Mouse (Mus musculus) left cerebral cortex, adult 18-20 months (tissue): Measurements from ENCODE around the gene Zyg11a. TPM values are rescaled to one million over a fixed set of nuclear protein-coding genes. Genes with fewer than 3 reads are reported as not detected.
"Not testable (repeated sequence)": the region's sequence is repeated elsewhere in the genome, so short reads cannot be mapped to it uniquely, and the experiment has no call there.

ENCODE experiments used
- DNase-seq, 2 experiments: peaks; one replicate each; pipeline ENCODE4 v3.0.0; 2021 to 2022; ENCODE audit warnings: low spot score in 2 of 2, mixed read lengths in 1 of 2
- long read RNA-seq, 2 experiments: library from polyadenylated mRNA; stranded (forward); transcript quantifications; one replicate each; pipeline ENCODE4 v2.0.0; 2021
- total RNA-seq, 2 experiments: library from RNA; stranded (reverse); gene quantifications; 2 replicates each; pipeline ENCODE4 v1.2.3; 2021

The Zyg11a gene
- total RNA-seq = not detected
- long read RNA-seq, experiment 1 = 0 reads
- long read RNA-seq, experiment 2 = 0 reads

DNA sequence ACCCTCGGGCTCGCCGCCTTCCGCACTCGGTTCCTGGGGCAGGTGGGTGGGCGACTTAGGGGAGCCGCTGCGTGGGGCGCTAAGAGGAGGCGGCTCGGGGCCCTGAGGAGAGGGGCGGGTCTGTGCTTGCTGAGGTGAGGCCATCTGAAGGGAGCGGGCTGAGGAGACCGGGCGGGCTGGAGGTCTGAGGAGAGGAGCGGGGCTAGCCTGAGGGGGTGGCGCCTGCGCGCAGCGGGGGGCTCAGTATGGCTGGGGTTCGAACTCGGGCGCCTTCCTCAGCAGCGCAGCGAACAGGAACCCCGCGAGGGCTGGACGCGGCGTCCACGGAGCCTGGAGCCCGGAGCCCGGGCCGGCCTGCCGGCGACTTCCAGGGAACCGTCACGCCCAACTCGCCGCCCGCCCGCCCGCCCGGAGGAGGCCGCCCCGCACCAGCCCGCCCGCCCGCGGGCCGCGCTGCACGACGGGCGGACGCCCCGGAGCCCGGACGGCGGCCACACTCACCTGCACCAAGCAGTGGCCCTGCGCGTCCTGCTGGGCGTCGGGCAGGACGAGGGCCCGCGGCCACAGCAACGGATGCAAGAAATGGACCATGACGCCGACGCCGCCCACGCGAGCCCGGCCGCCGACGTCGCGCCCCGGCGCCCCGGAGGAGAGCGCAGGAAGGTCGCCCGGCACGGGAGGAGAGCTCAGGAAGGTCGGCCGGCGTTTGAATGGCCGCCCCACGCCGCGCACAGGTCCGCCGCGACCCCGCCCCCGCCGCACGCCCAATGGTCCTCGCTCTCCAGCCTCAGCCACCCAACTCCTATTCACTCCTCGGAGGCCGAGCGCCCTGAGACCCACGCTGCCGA lies at the start of gene Zyg11a:
TSS of gene Zyg11a (minus strand) at position 717 of the 848 bp plus-strand sequence.
- no peak for DNase-seq

DNA sequence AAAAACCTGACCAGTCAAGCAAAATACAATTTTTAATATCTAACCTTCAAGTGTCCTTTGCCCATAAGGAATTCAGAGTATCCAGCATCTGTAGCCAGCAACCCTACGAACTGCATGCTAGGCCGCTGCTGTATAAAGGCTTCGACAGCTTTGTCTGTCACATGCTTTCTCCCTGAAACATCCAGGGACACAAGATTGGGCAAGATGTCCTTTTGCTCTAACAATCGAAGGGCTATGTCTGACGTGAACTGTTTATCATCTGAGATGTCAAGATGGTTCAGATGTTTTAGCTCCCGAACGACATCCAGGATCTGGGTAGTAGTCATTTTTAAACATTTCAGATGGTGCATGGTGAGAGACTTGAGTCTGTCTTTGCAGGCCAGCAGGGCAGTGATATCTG lies 47.9 kb upstream of the Zyg11a start:
- no peak for DNase-seq

DNA sequence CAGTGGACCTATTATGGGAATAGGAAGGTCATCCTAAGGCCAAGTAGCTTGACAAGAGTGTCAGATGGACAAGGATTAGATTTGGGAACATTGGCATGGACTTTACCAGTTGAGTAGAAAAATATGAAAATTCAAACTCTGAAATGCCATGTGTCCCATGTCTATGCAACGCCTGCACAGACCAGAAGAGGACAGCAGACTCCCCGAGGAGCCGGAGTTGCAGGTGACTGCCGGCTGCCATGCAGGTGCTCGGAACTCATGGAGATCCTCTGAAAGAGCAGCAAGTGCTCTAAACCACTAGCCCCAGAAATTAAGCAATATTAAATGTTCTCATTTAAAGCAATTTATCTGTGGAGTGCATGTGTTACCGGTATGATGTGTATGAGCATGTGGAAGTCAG lies 35.5 kb upstream of the Zyg11a start:
- no peak for DNase-seq

DNA sequence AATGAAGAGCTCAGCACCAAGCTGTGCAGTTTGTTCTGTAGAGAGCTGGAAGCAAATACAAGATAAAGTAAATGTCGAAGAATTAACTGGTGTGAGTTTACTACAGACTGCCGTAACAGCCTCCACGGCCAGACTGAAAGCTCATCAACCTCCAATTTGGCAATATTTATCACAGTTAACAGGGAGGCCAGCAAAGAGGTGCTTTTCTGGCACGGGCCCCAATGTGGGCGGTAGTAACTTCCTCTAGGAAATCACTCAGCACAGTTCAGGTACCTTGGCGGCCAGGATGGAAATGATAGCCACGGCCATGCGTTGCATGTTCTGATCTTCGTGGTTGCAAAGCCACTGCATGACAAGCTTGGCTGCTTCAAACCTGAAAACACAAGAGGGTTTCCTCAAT lies 32.7 kb upstream of the Zyg11a start:
- no peak for DNase-seq

DNA sequence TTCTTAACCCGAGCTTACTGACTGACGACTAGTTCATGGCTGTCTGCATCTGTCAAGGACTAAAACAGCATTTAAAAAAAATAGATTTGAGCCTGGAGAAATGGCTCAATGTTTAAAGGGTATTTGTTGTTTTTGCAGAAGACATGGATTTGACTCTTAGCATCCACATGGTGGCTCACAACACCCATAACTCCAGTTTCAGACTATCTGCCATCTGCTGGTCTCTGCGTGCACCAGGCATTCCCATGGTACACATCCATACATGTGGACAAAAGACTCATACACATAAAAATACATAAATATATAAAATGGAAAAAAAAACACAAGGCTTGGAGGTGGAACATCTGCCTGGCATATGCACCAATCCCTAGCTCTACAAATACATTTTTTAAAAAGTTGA lies 31.5 kb upstream of the Zyg11a start:
- DNase-seq = no peak

DNA sequence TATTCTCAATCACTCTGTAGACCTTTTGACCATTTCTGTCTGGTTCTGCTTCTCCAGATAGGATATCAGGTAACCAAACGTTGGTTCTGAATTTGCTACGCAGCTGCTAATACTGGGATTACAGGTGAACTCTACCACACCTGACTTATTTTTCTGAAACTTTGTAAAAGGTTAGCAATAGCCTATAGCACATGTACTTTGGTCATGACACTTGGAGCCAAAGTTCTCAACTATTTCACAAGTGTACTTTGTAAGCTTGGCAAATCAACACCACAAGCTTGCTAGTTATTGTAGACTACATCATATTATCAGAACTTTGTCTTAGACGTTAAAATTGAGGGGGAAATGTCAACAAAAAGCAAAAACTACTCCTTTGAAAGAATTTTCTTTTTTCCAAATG lies 15.8 kb upstream of the Zyg11a start:
- no peak for DNase-seq

DNA sequence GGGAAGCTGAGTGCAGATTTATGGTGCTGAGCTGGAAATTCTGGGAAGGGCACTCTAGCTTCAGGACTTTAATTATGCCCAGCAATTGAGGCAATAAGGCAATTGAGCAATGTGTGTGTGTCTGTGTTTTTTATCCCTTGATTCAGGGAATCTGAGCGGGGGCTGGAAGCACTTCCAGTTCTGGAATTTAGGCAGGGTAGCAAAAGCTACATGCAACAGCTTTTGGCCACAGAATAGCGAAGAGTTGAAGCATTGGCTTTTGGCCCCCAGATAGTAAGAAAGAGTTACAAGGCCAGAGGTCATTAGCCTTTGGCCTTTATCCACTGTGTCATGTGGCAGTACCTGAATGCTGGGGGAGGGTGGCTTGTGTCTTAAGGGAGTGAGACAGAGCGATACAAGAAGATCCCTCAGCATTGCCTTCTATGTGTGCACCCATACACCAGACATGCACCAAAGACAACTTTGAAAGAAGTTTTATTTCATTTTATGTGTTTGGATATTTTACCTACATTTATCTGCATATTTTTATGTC lies 7.6 kb upstream of the Zyg11a start:
- no peak for DNase-seq

DNA sequence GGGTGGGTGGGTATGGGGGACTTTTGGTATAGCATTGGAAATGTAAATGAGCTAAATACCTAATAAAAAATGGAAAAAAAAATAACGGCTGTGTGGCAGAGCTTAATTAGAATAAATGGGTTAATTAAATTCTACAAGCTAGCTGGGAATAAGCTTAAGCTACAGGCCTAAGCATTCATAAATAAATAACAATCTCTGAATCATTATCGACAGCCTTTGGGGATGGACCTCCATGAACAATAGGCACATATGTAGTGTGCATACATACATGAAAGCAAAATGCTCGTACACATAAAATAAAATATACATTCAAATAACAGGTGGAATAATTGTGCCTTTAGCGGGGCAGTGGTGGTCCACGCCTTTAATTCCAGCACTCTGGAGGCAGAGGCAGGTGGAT lies 4.7 kb upstream of the Zyg11a start:
- no peak for DNase-seq

DNA sequence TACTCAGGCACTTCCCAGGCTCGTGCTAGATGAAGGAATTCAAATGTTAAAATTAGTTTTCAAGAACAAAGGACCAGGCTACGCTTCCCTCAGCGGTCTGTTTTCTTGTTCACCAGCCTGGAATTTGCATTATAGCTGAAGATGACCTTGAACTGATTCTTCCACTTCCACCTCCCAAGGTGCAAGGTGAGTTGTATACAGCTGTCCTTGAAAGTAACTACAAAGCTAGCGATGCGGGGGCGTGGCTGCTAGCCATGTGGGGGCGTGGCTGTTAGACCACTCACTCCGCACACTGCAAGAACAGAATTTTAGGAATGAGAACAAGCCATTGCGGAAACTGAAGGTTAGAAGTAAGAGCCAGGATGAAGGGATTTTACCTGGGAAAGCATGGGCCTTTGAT lies 1.2 kb upstream of the Zyg11a start:
- no peak for DNase-seq

DNA sequence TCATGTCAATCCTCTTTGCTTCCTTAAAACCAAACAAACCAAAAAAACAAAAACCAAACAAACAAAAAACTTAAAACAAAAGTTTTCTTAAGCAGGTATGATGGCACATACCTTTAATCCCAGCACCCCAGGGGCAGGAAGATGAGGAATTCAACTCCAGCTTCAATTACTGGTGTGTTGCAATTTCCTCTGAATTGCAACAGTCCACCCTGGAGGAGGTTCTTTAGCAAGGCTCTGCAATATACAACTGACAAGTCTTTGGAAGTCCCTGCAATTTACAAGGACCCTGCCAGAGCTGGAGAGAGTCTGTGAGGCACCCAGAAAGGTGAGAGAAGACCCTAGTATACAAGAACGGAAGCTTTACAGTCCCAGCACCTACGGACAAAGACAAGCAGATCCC lies 4.8 kb downstream of the Zyg11a start:
- no peak for DNase-seq

DNA sequence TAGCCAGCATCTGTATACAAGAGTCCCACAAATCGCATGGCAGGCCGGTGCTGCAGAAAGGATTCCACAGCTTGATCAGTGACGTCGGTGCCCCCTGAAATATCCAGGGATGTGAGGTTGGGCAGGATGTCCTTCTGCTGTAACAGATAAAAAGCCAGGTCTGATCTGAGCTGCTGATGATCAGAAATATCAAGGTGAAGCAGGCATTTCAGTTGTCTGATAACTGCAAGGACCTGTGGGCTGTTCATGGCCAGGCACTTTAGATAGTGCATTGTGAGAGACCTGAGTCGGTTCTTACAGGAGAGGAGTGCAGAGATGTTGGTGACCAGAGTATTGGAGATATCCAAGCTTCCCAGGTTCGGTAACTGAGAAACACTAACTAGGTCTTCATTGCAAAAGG lies 13.2 kb downstream of the Zyg11a start:
- no peak for DNase-seq

DNA sequence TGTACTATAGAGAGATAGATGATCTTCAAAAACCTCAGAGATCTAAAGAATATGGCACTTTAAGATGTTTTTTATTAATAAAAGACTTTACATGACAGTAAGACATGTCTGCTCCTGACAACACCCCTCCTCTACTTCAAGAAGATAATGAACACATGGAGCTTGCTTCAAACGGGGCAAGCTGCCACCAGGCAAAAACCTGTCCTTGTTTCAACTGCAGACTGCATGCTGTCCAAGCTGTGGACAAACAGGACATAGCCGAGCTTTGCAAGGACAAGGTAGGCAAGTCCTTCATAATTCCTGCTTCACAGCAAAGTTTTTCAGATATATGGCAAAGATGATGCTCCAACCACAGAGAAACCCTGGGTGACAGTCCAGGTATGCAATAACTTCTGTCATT lies 18.6 kb downstream of the Zyg11a start:
- DNase-seq = no peak

DNA sequence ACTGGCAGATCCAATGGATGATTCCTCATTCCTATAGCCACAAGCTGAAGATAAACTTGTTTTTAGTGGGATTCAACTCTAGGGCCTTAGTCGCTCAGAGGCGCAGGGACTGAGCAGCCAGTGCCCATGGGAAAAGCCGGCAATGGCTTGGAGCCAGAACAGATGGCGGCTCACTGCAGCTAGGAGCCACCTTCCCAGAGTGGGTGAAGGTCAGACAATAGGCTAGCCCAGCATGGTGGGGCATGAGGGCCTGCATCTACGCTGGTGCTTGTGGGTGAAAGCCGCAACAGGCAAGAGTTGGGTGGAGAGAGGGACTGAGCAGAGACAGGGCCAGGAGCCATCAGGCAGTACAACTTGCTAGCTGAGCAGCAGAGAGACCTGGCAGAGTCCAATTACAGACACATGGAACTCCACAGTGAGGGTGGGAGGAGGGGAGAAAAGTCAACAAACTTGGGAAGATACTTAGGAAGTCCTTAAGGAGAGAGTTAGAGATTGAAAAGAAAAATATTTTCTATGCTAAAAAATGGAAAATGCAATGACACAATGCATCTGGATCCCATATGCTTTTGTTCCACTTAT lies 21.5 kb downstream of the Zyg11a start:
- no peak for DNase-seq

DNA sequence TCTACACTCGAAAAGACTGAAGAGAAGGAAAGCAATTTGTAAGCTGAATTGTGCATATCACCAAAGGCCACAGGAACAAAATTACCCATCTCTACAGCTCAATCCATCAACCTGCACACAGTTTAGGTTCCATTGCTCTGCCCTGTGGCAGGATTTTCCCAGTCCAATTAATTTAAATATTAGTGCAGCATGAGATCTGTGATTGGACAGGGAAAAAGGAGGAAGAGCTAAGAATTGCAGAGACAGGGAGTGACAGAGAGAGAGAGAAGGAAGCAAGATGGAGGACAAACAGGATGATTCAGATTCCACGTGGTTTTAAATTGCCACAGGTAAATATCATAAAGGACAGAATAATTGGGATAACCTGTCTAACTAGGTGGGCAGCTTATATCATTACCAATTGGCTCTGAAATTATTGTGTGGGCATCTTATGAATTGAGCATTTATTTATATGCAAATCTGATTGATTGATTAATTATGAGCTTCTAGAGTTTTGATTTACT lies 25.0 kb downstream of the Zyg11a start:
- DNase-seq = no peak

DNA sequence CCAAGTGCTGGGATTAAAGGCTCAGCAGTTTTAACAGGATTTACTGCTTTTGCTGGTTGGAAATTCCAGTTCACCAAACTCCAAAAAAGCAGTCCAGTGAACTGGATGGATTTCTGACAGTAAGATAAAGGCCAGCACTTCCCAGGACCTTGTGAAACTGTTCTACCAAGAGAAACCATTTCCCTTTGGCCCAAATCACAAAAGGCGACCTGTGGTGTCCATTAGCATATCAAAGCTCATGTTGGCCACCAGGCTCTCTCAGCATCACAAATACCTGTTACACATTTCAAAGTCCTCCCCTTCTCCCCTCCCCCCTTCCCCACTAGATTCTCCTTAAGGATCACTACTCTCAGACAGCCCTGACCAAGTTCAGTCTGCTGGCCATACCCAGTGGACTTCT lies 35.6 kb downstream of the Zyg11a start:
- DNase-seq = no peak

DNA sequence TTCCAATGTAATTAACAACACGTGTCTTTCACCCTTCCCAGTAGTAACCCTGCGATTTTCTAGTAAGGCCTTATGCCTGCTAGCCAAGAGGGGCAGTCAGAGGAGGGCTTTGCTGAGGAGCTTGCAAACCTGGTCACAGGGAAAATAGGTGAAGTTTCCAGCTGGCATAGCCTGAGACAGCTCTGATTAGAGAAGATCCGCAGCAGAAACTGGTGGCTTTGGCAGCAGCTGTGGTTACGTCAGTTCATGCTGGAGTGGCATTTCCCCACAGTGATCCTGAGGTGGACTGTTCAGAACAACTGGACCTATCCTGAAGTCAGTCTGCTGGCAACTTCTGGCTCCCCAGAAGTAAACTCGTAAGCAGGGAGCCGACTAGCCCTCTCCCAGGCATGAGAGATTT lies 49.8 kb downstream of the Zyg11a start:
- DNase-seq = no peak

DNA sequence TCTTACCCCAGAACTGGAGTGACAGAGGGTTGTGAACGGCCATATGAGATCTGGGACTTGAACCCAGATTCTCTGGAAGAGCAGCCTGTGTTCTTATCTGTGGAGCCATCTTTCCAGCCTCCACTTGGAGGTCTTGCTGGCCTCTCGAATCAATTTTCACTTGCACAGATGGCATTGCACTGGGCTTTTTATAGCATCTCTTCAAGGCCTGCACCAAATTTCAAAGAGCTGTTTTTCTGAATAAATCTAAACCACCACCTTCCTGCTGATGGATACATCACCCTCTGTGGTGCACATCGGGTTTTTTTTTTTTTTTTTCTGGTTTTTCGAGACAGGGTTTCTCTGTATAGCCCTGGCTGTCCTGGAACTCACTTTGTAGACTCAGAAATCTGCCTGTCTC lies 51.0 kb downstream of the Zyg11a start:
- peak in 1 of 2 experiments; percentile 4 for DNase-seq

DNA sequence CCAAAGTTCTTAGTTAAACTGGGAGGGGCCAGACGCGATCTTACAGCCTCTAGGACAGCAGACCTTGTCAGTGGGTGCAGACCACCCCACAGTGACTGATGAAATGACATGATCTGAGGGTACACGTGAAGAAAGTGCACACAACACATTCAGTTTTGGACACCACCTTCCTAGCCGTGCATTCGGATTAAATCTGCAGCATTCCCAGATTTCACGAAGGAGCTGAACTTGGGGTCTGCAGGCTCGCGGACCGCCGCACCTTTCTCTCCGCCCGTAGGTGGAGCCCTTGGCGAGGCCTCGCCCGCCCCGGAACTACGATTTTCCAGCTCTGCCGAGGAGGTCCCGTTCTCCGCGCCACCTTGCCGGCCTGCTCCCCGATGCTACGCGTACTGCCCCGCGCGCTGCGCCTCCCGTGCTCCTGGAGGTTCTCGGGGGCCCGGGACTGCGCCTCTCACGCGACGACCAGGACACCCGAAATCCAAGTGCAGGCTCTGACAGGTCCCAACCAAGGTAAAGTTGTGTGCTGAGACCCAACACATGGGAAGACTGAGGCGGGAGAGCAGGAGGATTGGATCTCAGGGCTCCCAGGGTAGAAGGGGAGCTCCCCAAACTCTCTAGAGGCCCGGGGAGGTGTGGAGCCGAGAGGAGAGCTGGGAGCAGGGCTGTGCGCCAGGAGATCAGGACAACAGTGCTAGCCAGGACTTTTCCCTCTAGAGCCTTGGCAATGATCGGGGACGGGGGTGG lies 52.5 kb downstream of the Zyg11a start, which contains the start of gene Echdc2:
TSS of gene Echdc2 (plus strand) at position 286 of the 744 bp plus-strand sequence.
- peak in 1 of 2 experiments; percentile 14 for DNase-seq

DNA sequence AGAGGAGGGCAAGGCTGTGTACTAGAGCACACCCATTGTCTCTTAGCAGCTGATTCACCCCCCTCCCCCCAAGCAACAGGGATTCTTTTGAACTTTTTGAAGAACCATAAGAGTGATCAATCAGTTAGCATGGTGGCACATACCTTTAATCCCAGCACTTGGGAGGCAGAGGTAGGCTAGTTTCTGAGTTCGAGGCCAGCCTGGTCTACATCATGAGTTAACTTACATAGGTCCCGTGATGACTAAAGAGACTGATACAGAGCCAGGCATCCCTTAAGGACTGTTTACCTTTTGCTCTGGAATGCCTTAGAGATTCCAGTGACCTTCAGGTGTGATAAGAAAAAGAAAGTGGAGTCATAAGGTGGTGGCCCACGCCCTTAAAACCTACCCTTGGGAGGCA lies 54.6 kb downstream of the Zyg11a start:
- no peak for DNase-seq

DNA sequence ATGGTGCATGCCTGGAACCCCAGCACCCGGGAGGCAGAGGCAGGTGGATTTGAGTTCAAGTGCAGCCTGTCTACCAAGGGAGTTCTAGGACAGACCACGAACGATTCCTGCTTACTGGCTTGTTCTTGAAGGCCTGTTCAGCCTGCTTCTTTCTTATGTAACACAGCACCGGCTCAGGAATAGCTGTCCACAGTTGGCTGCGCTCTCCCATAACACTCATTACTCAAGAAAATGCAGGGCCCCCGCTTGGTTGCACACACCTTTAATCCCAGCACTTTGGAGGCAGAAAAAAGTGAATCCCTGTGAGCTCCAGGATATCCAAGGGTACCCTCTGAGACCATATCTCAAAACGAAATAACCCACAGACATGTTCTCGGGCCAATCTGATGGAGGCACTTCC lies 55.9 kb downstream of the Zyg11a start:
- no peak for DNase-seq

DNA sequence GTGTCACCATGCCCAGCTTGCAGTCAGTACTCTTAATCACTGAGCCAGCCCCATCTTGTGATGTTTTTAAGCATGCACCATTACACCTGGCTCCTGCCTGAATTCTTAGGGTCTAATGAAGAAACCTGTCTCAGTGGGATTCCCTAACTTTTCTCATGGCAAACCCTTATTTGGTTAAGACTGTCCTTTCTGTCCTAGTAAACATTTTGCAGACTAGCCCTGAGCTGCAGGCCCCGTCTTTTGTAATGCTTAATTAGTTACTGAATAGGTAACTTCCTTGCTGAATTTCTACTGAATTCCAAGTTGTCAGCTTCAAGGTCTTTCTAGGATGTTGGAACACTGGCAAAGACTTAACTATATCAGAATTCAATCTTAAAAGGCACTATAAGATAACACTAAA lies 62.7 kb downstream of the Zyg11a start:
- DNase-seq = not testable (repeated sequence)

DNA sequence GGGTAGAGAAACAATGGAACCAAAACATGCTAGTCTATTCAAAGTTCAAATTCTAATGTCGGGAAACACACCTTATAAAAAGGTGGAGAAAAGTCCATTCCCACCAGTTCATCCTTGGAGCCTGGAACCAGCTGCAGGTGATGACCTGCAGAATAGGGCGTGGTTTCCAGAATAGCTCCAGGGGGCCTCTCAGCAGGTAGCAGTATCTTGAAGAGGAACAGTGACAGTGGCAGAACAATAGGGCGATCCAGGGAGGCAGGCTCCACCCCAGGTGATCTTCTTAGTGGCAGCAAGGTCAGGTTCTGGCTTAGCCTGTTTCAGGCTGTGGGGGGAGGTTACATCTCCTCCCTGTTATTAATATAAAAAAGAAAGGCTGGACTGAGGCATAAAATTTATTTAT lies 72.3 kb downstream of the Zyg11a start:
- DNase-seq = not testable (repeated sequence)
